Mouse (Mus musculus) kidney, postnatal 10 days (tissue): ENCODE data around the gene Bmpr2.

Experiments
- DNase-seq: peaks from one replicate; pipeline ENCODE4 v3.0.0; 2021; ENCODE audit warnings: mixed read lengths

The Bmpr2 gene

GRCm38 (mm10) chr1:59797865-59798264, 34.7 kb downstream of the Bmpr2 start:
- DNase-seq: no peak

- DNase-seq: no peak
Observed at GRCm38 (mm10) chr1:59804363-59804762, 41.2 kb downstream of the Bmpr2 start.

- DNase-seq: no peak
Observed at GRCm38 (mm10) chr1:59809921-59810320, 46.7 kb downstream of the Bmpr2 start.

- no peak for DNase-seq
Observed at GRCm38 (mm10) chr1:59812782-59813181, 49.6 kb downstream of the Bmpr2 start.

GRCm38 (mm10) chr1:59825421-59825820, 62.2 kb downstream of the Bmpr2 start:
- peak; percentile 57 for DNase-seq

GRCm38 (mm10) chr1:59826583-59826982, 63.4 kb downstream of the Bmpr2 start:
- DNase-seq: no peak

GRCm38 (mm10) chr1:59829410-59829809, 66.2 kb downstream of the Bmpr2 start:
- no peak for DNase-seq

GRCm38 (mm10) chr1:59830194-59830593, 67.0 kb downstream of the Bmpr2 start:
- DNase-seq: peak; percentile 19

- peak; percentile 66 for DNase-seq
Observed at GRCm38 (mm10) chr1:59833723-59834122, 70.5 kb downstream of the Bmpr2 start.

- no peak for DNase-seq
Observed at GRCm38 (mm10) chr1:59848327-59848726, 85.1 kb downstream of the Bmpr2 start.

- no peak for DNase-seq
Observed at GRCm38 (mm10) chr1:59859046-59859445, 95.8 kb downstream of the Bmpr2 start.

- no peak for DNase-seq
Observed at GRCm38 (mm10) chr1:59862144-59862543, 98.9 kb downstream of the Bmpr2 start.

GRCm38 (mm10) chr1:59868041-59868440, 104.8 kb downstream of the Bmpr2 start:
- DNase-seq: no peak

GRCm38 (mm10) chr1:59874023-59874422, 110.8 kb downstream of the Bmpr2 start:
- DNase-seq: no peak

- DNase-seq: no peak
Observed at GRCm38 (mm10) chr1:59878098-59878497, 114.9 kb downstream of the Bmpr2 start.

GRCm38 (mm10) chr1:59883349-59884134, 120.3 kb downstream of the Bmpr2 start:
- DNase-seq: peak; percentile 92

GRCm38 (mm10) chr1:59886899-59887298, 123.7 kb downstream of the Bmpr2 start:
- no peak for DNase-seq

- DNase-seq: no peak
Observed at GRCm38 (mm10) chr1:59888018-59888417, 124.8 kb downstream of the Bmpr2 start.

GRCm38 (mm10) chr1:59891185-59891584, 128.0 kb downstream of the Bmpr2 start:
- DNase-seq: no peak

GRCm38 (mm10) chr1:59892777-59893176, 129.6 kb downstream of the Bmpr2 start:
- no peak for DNase-seq

GRCm38 (mm10) chr1:59894025-59894424, 130.8 kb downstream of the Bmpr2 start:
- no peak for DNase-seq

- peak; percentile 73 for DNase-seq
Observed at GRCm38 (mm10) chr1:59895456-59895855, 132.3 kb downstream of the Bmpr2 start.

GRCm38 (mm10) chr1:59897147-59897798, 134.1 kb downstream of the Bmpr2 start:
- no peak for DNase-seq

GRCm38 (mm10) chr1:59899679-59900078, 136.5 kb downstream of the Bmpr2 start:
- no peak for DNase-seq
